Mouse (Mus musculus) hindbrain, embryonic 14.5 days (tissue): ENCODE results near the gene B3gnt9. TPM values are rescaled to one million over a fixed set of nuclear protein-coding genes. Genes with fewer than 3 reads are reported as not detected.

Experiments
- ATAC-seq: fragments of 200-750 bp; cut with Nextera tagmentation; 2 replicates; pipeline ENCODE4 v1.8.0; 2017; ENCODE audit warnings: moderate number of reproducible peaks, mild to moderate bottlenecking, moderate TSS enrichment, moderate library complexity; ENCODE audit not compliant: low FRiP score
- DNase-seq: peaks from one replicate; pipeline ENCODE4 v3.0.0-alpha.2; 2015; ENCODE audit warnings: low spot score
- H3K27ac ChIP-seq: fragments of 300-500 bp; sonication (generic); 2 replicates; pipeline ENCODE4 v1.5.1; 2014; ENCODE audit warnings: mild to moderate bottlenecking, moderate library complexity
- H3K27me3 ChIP-seq: fragments of 300-500 bp; sonication (generic); 2 replicates; pipeline ENCODE4 v1.6.1; 2014; ENCODE audit warnings: mild to moderate bottlenecking, low read length, mixed read lengths; ENCODE audit not compliant: control insufficient read depth, insufficient read depth
- H3K36me3 ChIP-seq: fragments of 300-500 bp; sonication (generic); replicated peaks from 2 replicates; pipeline ENCODE4 v1.6.1; 2014; ENCODE audit not compliant: control insufficient read depth, insufficient read depth
- H3K4me1 ChIP-seq: fragments of 300-500 bp; sonication (generic); replicated peaks from 2 replicates; pipeline ENCODE4 v1.6.1; 2014; ENCODE audit warnings: antibody characterized with exemption, low read length, mixed read lengths; ENCODE audit not compliant: control insufficient read depth, insufficient read depth
- H3K4me2 ChIP-seq: fragments of 300-500 bp; sonication (generic); replicated peaks from 2 replicates; pipeline ENCODE4 v1.6.1; 2014; ENCODE audit warnings: mild to moderate bottlenecking, moderate library complexity
- H3K4me3 ChIP-seq: fragments of 300-500 bp; sonication (generic); replicated peaks from 2 replicates; pipeline ENCODE4 v1.5.1; 2014; ENCODE audit warnings: mild to moderate bottlenecking, low read length
- H3K9ac ChIP-seq: fragments of 300-500 bp; sonication (generic); 2 replicates; pipeline ENCODE4 v1.6.1; 2014
- H3K9me3 ChIP-seq: fragments of 300-500 bp; sonication (generic); 2 replicates; pipeline ENCODE4 v1.6.1; 2016; ENCODE audit warnings: low read length; ENCODE audit not compliant: control insufficient read depth
- WGBS: fragments of 180-500 bp; shearing (Covaris S2); extraction: QIAGEN DNeasy Blood & Tissue Kit; methylation state at CpG from one replicate; pipeline ENCODE4 v1.1.7; 2014; 5-methylcytosine and 5-hydroxymethylcytosine counted together
- polyA plus RNA-seq: library from polyadenylated mRNA; unstranded; fragments of >200 nt; fragmentation: Nextera tagmentation; extraction: Ambion mirVana; gene quantifications from 2 replicates; pipeline ENCODE4 v1.2.1, GENCODE M21; 2014

B3gnt9 gene
- polyA plus RNA-seq, 1 experiment from 2014 or later = 8.7 TPM

DNA sequence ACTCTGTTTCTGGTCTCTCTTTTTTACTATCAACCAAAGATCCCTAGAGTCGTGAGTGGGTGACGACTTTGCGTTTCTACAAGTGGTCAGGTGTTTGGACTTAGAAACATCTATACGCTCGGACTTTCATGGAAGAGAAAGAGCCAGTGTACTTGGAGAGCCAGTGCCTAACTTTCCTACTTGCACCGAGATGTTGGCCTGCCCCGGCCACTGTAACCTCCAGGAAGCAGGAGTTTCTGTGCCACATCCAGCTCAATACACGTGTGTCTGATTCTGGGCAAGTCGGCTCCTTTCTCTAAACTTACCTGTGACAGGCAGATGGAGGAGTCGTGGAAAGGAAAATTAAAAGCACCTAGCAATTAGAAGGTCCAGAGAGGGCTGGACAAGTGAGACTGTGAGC, 20.9 kb upstream of the B3gnt9 start, which contains the start of gene Nol3:
Gene Nol3 (plus strand): TSS at position 301 of the 400 bp plus-strand sequence.
- peaks cover 20% of the 10 kb centered on the region for H3K4me1 ChIP-seq
- no peak for DNase-seq
- H3K27ac ChIP-seq = no peak within 1 kb of the TSS
- no peak for ATAC-seq
- peaks cover 96% of the 10 kb centered on the region for H3K27me3 ChIP-seq
- WGBS = 5% methylated on average over 10 of the region's 10 CpGs
- peak within 1 kb of the TSS; percentile 49 for H3K9ac ChIP-seq
- H3K36me3 ChIP-seq = peaks cover 12% of the 10 kb centered on the region
- peak within 1 kb of the TSS; percentile 83 for H3K4me2 ChIP-seq
- no peaks in the 10 kb centered on the region for H3K9me3 ChIP-seq
- peak within 1 kb of the TSS; percentile 38 for H3K4me3 ChIP-seq

DNA sequence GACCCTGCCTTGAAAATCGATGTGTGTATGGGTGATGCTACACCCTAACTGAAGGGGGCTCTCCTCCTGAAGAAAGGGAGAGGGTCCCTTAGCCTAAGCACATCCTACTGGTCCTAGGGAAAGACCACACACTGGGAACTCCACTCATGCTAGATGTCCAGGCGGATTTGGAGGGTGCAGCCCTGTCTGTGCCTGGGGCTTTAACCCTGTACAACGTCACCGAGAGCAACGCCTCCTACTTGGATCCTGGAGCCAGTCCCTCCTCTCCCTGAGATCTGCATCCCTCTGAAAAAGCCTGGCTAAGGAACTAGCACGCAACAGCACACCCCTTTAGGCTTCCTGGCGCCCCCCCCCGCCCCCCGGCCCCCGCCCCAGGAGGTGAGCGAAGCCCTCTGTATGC, 20.4 kb upstream of the B3gnt9 start:
- peak overlapping the region; percentile 38; the same call in 1 of the 2 replicates for H3K4me3 ChIP-seq
- 12% methylated on average over 11 of the region's 11 CpGs for WGBS
- no peak for DNase-seq

DNA sequence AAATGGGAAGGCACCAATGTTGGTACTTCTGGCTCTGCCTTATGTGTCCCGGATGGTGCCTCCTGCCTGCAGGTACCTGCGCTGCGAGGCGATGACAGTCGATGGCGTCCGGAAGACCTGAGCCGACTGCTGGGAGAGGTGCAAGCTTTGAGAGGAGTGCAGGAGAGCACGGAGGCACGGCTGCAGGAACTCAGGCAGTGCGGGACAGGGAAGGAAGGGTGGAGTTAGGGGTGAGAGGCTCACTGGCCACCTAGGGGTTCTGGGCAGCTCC, 15.9 kb upstream of the B3gnt9 start:
- no peak overlapping the region; the same call in 1 of the 2 replicates for H3K9ac ChIP-seq
- H3K27ac ChIP-seq = no peak overlapping the region
- no peaks in the 10 kb centered on the region for H3K36me3 ChIP-seq
- peak overlapping the region; percentile 3; the same call in 1 of the 2 replicates for H3K4me2 ChIP-seq
- 2% methylated on average over 11 of the region's 11 CpGs for WGBS
- H3K27me3 ChIP-seq = peaks cover 93% of the 10 kb centered on the region
- ATAC-seq = no peak
- 0 out of 2 replicates have a peak overlapping the region, but pooled peaks have one; percentile 41 for H3K4me3 ChIP-seq
- no peak for DNase-seq
- peaks cover 32% of the 10 kb centered on the region for H3K4me1 ChIP-seq
- no peaks in the 10 kb centered on the region for H3K9me3 ChIP-seq

More for the DNA sequence above, 20.4 kb upstream of the B3gnt9 start:
- Histone ChIP-seq H3K36me3 (peaks cover 7% of the 10 kb centered on the region), H3K9ac (no peak overlapping the region), H3K27me3 (peaks cover 99% of the 10 kb centered on the region), H3K4me2 (peak overlapping the region; percentile 83), H3K27ac (no peak overlapping the region), H3K4me1 (peaks cover 24% of the 10 kb centered on the region), H3K9me3 (no peaks in the 10 kb centered on the region)
- no peak for ATAC-seq

DNA sequence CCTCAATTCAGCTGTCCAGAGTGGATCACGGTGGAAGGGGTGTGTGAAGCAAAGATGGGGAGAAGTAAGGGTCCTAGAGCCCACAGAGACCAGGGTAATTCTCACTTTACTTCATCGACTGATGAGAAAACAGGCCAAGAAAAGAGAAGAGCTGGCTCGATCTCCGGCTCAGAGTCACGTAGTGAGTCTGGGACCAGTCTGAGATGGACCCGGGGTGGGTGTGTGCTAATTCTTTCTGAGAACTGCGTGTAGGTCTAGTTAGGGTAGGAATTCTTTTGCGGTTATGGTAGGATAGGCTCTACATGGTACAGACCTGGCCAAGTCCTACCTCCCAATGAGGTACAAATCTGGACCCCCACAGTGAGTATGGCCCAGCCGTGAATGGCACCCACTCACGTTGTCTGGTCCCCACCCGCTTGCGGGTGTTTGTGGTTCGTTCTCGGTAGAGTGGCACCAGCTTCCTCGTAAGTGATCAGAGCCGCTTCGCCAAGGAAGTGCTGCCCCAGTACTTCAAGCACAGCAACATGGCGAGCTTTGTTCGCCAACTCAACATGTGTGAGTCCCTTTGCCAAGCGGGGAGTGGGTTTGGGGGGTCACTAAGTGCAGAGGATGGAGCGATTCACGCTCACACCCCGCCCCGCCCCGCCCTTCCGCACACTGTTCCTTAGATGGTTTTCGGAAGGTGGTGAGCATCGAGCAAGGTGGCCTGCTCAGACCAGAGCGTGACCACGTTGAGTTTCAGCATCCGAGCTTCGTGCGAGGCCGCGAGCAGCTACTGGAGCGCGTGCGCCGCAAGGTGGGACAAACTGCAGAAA, 15.4 kb upstream of the B3gnt9 start:
- H3K9me3 ChIP-seq = no peaks in the 10 kb centered on the region
- no peaks in the 10 kb centered on the region for H3K36me3 ChIP-seq
- 2% methylated on average over 39 of the region's 39 CpGs for WGBS
- no peak overlapping the region for H3K27ac ChIP-seq
- peaks cover 27% of the 10 kb centered on the region for H3K4me1 ChIP-seq
- peak overlapping the region; percentile 58 for H3K4me2 ChIP-seq
- H3K9ac ChIP-seq = no peak overlapping the region; the same call in none of the 2 replicates
- H3K4me3 ChIP-seq = peak overlapping the region; percentile 41
- no peak for ATAC-seq
- H3K27me3 ChIP-seq = peaks cover 93% of the 10 kb centered on the region
- no peak for DNase-seq

DNA sequence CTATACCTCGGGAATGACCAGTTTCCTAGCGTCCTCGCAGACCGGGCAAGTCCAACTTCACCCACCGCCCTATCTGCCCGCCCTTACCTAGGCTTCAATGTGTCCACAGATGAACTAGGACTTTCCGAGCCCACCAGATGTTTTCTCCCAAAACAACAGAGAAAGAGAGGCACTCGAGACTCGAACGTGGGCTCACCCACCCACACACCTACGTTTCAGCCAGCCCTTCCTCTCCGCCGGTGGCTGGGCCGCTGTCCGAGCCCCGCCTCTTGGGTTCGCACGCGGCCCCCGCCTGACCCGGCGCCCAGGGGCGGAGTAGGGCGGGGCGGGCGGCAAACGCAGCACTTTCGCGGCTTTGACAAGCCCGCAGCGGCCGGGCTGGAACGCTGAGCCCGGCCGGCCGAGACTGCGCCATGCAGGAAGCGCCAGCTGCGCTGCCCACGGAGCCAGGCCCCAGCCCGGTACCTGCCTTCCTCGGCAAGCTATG, 14.6 kb upstream of the B3gnt9 start, which contains the start of gene Hsf4:
Gene Hsf4 (plus strand): TSS at position 341 of the 487 bp plus-strand sequence.
- under 1% methylated on average over 42 of the region's 42 CpGs for WGBS
- H3K4me2 ChIP-seq = peak within 1 kb of the TSS; percentile 58
- H3K27ac ChIP-seq = no peak within 1 kb of the TSS
- no peaks in the 10 kb centered on the region for H3K36me3 ChIP-seq
- peak within 1 kb of the TSS; percentile 41 for H3K4me3 ChIP-seq
- peak within 1 kb of the TSS; percentile 49 for H3K9ac ChIP-seq
- H3K27me3 ChIP-seq = peaks cover 93% of the 10 kb centered on the region
- ATAC-seq (no peak), DNase-seq (no peak)
- H3K9me3 ChIP-seq = no peaks in the 10 kb centered on the region
- peaks cover 25% of the 10 kb centered on the region for H3K4me1 ChIP-seq

DNA sequence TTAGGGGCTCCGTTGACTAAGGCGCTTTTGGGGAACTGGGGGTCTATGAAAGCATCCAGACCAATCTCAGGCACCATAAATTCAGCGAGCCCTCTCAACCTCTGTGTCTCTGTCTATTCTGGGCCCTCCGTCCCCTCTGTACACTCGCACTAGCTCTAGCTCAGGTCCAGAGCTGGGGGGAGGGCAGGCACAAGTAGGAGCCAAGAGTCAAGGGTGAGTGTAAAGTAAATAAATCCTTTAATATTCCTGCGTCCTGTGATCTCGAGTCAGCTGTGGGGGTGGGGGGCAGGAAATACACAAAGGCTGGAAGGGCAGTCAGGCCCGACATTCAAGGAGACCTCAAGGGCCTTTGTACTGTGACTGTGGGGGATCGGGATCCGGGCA, 14.1 kb upstream of the B3gnt9 start:
- Histone ChIP-seq H3K4me1 (peaks cover 25% of the 10 kb centered on the region), H3K4me2 (peak overlapping the region; percentile 58), H3K4me3 (peak overlapping the region; percentile 41), H3K27ac (no peak overlapping the region), H3K9ac (peak overlapping the region; percentile 49), H3K36me3 (no peaks in the 10 kb centered on the region), H3K27me3 (peaks cover 91% of the 10 kb centered on the region), H3K9me3 (no peaks in the 10 kb centered on the region)
- 1% methylated on average over 10 of the region's 10 CpGs for WGBS
- ATAC-seq = peak; percentile 26
- no peak for DNase-seq

DNA sequence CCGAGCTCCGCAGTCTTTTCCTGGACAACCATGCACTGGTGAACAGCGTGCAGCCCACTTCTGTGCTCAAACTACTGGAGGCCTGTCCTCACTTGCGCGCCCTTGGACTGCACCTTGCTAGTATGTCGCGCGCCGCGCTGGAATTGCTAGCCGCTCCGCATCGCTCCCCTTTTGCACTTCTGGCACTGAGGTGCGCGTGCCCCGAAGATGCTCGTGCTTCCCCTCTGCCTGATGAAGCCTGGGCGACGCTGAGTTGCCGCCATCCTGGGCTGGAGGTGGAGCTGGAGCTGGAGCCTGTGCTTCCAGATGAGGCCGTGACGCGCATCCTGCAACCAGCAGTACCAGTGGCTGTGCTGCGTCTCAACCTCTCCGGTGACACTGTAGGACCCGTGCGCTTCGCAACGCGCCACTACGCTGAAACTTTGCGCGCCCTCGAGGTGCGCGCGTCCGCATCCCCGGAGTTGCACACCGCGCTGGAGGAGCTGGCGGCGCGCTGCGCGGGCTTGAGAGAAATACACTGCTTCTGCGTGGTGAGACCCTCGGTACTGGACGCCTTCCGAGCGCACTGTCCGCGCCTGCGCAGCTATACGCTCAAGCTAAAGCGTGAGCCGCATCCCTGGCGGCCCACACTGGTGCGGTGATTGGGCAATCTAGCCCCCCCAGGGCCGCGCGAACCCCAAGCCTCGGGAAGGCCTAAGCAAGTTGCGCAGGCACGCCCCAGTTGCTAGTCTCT, 13.6 kb upstream of the B3gnt9 start:
- peak overlapping the region; percentile 49 for H3K9ac ChIP-seq
- peak overlapping the region; percentile 41 for H3K4me3 ChIP-seq
- H3K36me3 ChIP-seq = no peaks in the 10 kb centered on the region
- WGBS = 0% methylated on average over 65 of the region's 65 CpGs
- ATAC-seq (peak; percentile 91), DNase-seq (peak; percentile 93)
- no peak overlapping the region for H3K27ac ChIP-seq
- peaks cover 91% of the 10 kb centered on the region for H3K27me3 ChIP-seq
- no peaks in the 10 kb centered on the region for H3K9me3 ChIP-seq
- peaks cover 25% of the 10 kb centered on the region for H3K4me1 ChIP-seq
- H3K4me2 ChIP-seq = peak overlapping the region; percentile 58

DNA sequence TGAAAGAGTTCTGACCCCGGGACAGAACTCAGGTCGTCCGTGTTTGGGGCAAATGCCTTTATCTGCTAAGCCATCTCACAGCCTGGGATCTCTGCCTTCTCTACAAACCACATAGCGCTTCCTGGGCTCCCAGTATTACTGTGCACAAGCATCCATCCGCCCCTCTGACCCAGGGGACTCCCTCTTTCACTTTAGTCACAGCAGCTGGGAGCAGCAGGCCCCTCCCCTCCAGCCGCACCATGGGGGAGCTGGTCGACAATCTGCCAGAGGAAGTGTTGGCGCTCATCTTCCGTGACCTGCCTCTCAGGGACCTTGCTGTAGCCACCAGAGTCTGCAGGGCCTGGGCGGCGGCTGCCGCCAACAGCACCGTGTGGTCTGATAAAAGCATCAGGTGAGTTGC, 11.8 kb upstream of the B3gnt9 start:
- H3K27ac ChIP-seq = no peak overlapping the region
- DNase-seq = no peak
- 11% methylated on average over 13 of the region's 13 CpGs for WGBS
- H3K27me3 ChIP-seq = peaks cover 88% of the 10 kb centered on the region
- H3K36me3 ChIP-seq = no peaks in the 10 kb centered on the region
- H3K9ac ChIP-seq = no peak overlapping the region
- no peak overlapping the region for H3K4me3 ChIP-seq
- peaks cover 25% of the 10 kb centered on the region for H3K4me1 ChIP-seq
- ATAC-seq = no peak
- H3K9me3 ChIP-seq = no peaks in the 10 kb centered on the region
- H3K4me2 ChIP-seq = no peak overlapping the region

DNA sequence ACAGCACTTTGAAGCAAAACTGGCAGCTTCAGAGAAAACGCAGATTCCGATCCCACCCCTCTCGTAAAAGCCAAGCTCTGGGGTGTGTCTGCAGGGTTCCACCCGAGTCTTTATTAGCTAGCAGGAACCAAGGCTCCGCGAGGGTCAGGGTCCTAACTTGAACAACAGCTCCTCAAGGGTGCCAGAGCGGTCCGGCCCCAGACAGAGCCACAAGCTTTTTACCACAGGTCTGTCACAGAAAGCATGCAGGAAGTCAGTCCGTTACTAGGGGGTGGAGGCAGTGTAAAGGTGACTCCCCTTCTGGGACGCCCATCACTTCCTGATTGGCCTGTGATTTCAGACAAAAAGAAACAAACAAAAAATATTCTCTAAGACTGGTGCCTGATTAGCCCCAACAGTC, 10.2 kb upstream of the B3gnt9 start:
- peak overlapping the region; percentile 76 for H3K4me2 ChIP-seq
- peak overlapping the region; percentile 42 for H3K4me3 ChIP-seq
- ATAC-seq (no peak), DNase-seq (no peak)
- peaks cover 19% of the 10 kb centered on the region for H3K4me1 ChIP-seq
- peaks cover 88% of the 10 kb centered on the region for H3K27me3 ChIP-seq
- no peaks in the 10 kb centered on the region for H3K36me3 ChIP-seq
- no peak overlapping the region for H3K27ac ChIP-seq
- H3K9me3 ChIP-seq = no peaks in the 10 kb centered on the region
- WGBS = 14% methylated on average over 10 of the region's 10 CpGs
- no peak overlapping the region for H3K9ac ChIP-seq
